Mouse (Mus musculus) liver, postnatal 0 days (tissue): Measurements from ENCODE around the gene Enox2.

ENCODE experiments used
- CTCF ChIP-seq: sonication (generic); IDR thresholded peaks from 2 replicates; pipeline ENCODE4 v1.5.1; 2016; ENCODE audit warnings: antibody characterized with exemption, low read depth
- EP300 ChIP-seq: IDR thresholded peaks from 2 replicates; pipeline ENCODE4 v1.6.1; 2016; ENCODE audit warnings: antibody characterized with exemption, low read depth, mild to moderate bottlenecking

DNA sequence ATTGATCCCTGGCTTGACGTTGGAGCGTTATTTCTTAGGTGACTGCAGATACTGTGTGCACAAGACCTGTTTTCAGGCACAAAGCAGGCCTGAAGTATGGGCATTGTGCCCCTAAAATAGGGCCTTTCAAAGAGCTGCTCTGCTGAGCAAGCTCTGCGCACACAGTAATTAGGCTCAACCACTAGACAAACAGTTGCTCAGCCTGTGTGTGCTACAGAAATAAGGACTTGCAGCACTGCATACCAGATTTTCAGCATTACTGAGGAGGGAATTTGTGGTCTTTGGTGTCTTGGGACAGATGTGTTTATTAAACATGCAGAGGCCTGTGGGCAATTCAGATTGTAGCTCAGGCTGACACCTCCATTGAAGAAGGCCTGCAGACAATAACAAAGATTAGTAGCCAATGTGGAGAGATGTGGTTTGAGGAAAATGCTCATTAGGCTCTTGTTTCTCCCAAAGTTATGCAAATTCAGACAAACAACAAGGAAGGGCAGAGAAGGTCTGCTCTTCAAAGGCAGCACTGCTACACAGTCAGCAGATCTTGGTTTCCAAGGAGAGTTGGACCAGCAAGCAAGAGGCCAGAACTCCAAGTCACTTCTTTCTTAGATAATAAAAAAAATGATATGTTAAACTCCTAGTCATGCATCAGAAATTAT is 163.2 kb downstream of the Enox2 start:
- no peak for TF ChIP-seq CTCF
- no peak for TF ChIP-seq EP300
